Comparison of ENCODE assay signal across 8 mouse cellular contexts in the genomic region with DNA sequence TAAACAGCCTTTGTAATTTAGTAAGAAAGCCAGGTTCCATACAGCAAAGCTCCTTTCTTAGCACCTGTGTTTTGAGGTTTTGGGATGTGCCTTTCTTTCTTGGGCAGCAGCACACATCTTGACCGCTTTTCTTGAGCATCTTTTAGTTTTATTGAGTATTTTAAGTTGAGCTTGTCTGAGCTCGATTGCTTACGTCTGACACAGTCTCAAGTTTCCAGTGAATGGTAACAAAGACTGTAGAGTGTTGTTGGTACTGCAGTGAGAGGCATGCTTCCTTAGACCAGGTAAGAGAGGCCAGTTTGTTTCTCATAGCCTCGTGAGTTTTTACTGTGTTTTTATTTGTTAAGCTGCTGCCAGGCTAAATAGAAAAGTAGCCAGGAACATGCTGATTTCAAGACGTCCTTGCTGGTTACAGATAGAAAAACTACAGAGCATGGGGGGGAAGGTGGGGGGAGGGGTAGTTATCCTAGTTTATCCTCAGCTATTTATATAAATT.
DNase-seq lines count a peak whose midpoint lies in the region; ATAC-seq and TF ChIP-seq lines count a peak whose summit lies in the region.

No protein-coding gene starts in this region.

- intact Hi-C loops in left cerebral cortex, adult 2 months (cut with DNase I): no loop called here
- intact Hi-C loops in gastrocnemius, postnatal 14 days (cut with DNase I; ENCODE audit: low total_unique reads): no loop called here

- H3K27ac ChIP-seq in left cerebral cortex, adult 2 months: peak overlapping the region; percentile 10; the same call in 1 of the 2 replicates
- no peak overlapping the region for H3K27ac ChIP-seq in hindbrain, embryonic 16.5 days (ENCODE audit: low read depth, low read length)
- H3K27ac ChIP-seq in liver, embryonic 13.5 days: peak overlapping the region; percentile 92
- no peak overlapping the region for H3K27ac ChIP-seq in neural tube, embryonic 11.5 days (ENCODE audit: low read depth, low read length)

- no peaks in the 10 kb centered on the region for H3K36me3 ChIP-seq in hindbrain, embryonic 16.5 days (ENCODE audit: control insufficient read depth, insufficient read depth, low read length)
- peaks cover 8% of the 10 kb centered on the region for H3K36me3 ChIP-seq in liver, embryonic 13.5 days
- H3K36me3 ChIP-seq in neural tube, embryonic 11.5 days (ENCODE audit: control insufficient read depth, insufficient read depth, low read length): no peaks in the 10 kb centered on the region

- peak in 1 of 2 experiments; percentile 12 for DNase-seq in left cerebral cortex, adult 2 months (ENCODE audit: extremely low spot score in 1 of 2, low spot score in 2 of 2)
- no peak for DNase-seq in left cerebral cortex, adult 8-10 months (ENCODE audit: low spot score in 2 of 2)
- peak; percentile 81 for DNase-seq in R1 (ENCODE audit: low read depth, low spot score)
- DNase-seq in fibroblast of lung, adult 2 months (ENCODE audit: low read depth): peak; percentile 63
- peak; percentile 52 for DNase-seq in liver, embryonic 13.5 days
- peak; percentile 53 for DNase-seq in neural tube, embryonic 11.5 days (ENCODE audit: low spot score)
- no peak for DNase-seq in gastrocnemius, postnatal 14 days

- peak overlapping the region; percentile 35; the same call in 1 of the 2 replicates for H3K9ac ChIP-seq in hindbrain, embryonic 16.5 days (ENCODE audit: low read depth, low read length)
- H3K9ac ChIP-seq in liver, embryonic 13.5 days: peak overlapping the region; percentile 80
- H3K9ac ChIP-seq in neural tube, embryonic 11.5 days (ENCODE audit: low read length): peak overlapping the region; percentile 31

- 2% methylated on average over 5 of the region's 5 CpGs for WGBS in hindbrain, embryonic 16.5 days
- 5% methylated on average over 5 of the region's 5 CpGs for WGBS in liver, embryonic 13.5 days (ENCODE audit: insufficient replicate concordance)
- 2% methylated on average over 5 of the region's 5 CpGs for WGBS in neural tube, embryonic 11.5 days

- no peaks in the 10 kb centered on the region for H3K27me3 ChIP-seq in hindbrain, embryonic 16.5 days (replicated peaks; ENCODE audit: control insufficient read depth, insufficient read depth, low read length)
- H3K27me3 ChIP-seq in liver, embryonic 13.5 days: no peaks in the 10 kb centered on the region
- no peaks in the 10 kb centered on the region for H3K27me3 ChIP-seq in neural tube, embryonic 11.5 days (ENCODE audit: control insufficient read depth, insufficient read depth, low read length)

- H3K4me1 ChIP-seq in hindbrain, embryonic 16.5 days (ENCODE audit: control insufficient read depth, insufficient read depth, low read depth, low read length): peaks cover 6% of the 10 kb centered on the region; the same call in 1 of the 2 replicates
- H3K4me1 ChIP-seq in liver, embryonic 13.5 days (replicated peaks): peaks cover 52% of the 10 kb centered on the region
- no peaks in the 10 kb centered on the region; the same call in 1 of the 2 replicates for H3K4me1 ChIP-seq in neural tube, embryonic 11.5 days (ENCODE audit: control insufficient read depth, insufficient read depth, low read length)

- ATAC-seq in hindbrain, embryonic 16.5 days: peak; percentile 79
- ATAC-seq in liver, embryonic 13.5 days (ENCODE audit: low read depth): no peak
- peak; percentile 63 for ATAC-seq in neural tube, embryonic 11.5 days (ENCODE audit: insufficient read depth, low FRiP score, low TSS enrichment)

- H3K4me3 ChIP-seq in left cerebral cortex, adult 2 months: peak overlapping the region; percentile 42
- peak overlapping the region; percentile 45 for H3K4me3 ChIP-seq in hindbrain, embryonic 16.5 days (ENCODE audit: low read length)
- H3K4me3 ChIP-seq in liver, embryonic 13.5 days (replicated peaks): peak overlapping the region; percentile 67
- peak overlapping the region; percentile 38 for H3K4me3 ChIP-seq in neural tube, embryonic 11.5 days (ENCODE audit: low read depth, low read length)

- peak overlapping the region; percentile 55 for H3K4me2 ChIP-seq in hindbrain, embryonic 16.5 days (ENCODE audit: low read length)
- H3K4me2 ChIP-seq in liver, embryonic 13.5 days: peak overlapping the region; percentile 30
- peak overlapping the region; percentile 43 for H3K4me2 ChIP-seq in neural tube, embryonic 11.5 days (ENCODE audit: low read depth)

- H3K9me3 ChIP-seq in hindbrain, embryonic 16.5 days (ENCODE audit: control insufficient read depth, low read length): no peaks in the 10 kb centered on the region
- no peaks in the 10 kb centered on the region for H3K9me3 ChIP-seq in liver, embryonic 13.5 days (replicated peaks)
- no peaks in the 10 kb centered on the region for H3K9me3 ChIP-seq in neural tube, embryonic 11.5 days (ENCODE audit: control insufficient read depth, low read length)

- TF ChIP-seq CTCF in left cerebral cortex, adult 2 months (IDR thresholded peaks at IDR 0.05): no peak; the same call in none of the 2 replicates

Comparison
In these comparisons a context has a peak if more than half of its experiments do, and no peak if none do; other contexts are left out.
1. DNase-seq: peak in R1 (single experiment), fibroblast of lung, adult 2 months (single experiment), liver, embryonic 13.5 days (single experiment) and neural tube, embryonic 11.5 days (single experiment); none in left cerebral cortex, adult 8-10 months (0 of 2) and gastrocnemius, postnatal 14 days (single experiment).
2. H3K27ac ChIP-seq: peak in left cerebral cortex, adult 2 months (single experiment) and liver, embryonic 13.5 days (single experiment); none in hindbrain, embryonic 16.5 days (single experiment) and neural tube, embryonic 11.5 days (single experiment).
3. Peak in every context shown above with its lines, with median percentiles within 50 percentile points of each other: H3K4me3 ChIP-seq, H3K4me2 ChIP-seq and H3K9ac ChIP-seq.